Mouse (Mus musculus): ENCODE results near the gene Prr14l. TPM values are rescaled to one million over a fixed set of nuclear protein-coding genes. Genes with fewer than 3 reads are reported as not detected.
"Not testable (repeated sequence)": the region's sequence is repeated elsewhere in the genome, so short reads cannot be mapped to it uniquely, and the experiment has no call there.

Gene Prr14l
- polyA plus RNA-seq, 1 experiment from 2014 or later: 20.0 TPM

DNA sequence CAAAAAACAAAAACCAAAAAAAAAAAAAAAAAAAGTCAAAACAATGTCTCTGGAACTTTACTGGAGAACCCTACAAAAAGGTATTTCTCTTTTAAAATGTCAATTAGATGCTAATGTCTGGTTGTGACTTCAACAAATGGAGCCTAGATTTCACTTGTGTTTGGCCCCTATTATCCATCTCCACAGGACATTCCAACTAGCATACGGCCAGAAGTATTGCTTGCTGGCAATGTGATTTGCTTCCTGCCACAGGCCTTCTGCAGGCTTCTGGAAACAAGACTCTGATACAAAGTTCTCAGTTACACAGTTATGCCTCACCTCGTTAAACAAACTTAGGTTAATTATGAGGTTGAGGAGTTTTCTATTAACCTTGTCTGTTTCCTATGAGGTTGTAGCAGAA, 81.7 kb downstream of the Prr14l start:
- no peak for ATAC-seq (ENCODE audit: low FRiP score)
- Histone ChIP-seq H3K4me3 (ENCODE audit: low read depth, low read length) (no peak overlapping the region), H3K9me3 (ENCODE audit: control insufficient read depth, low read length) (no peaks in the 10 kb centered on the region), H3K27ac (ENCODE audit: low read depth, low read length) (no peak overlapping the region), H3K4me2 (replicated peaks; ENCODE audit: low read depth, low read length) (no peak overlapping the region), H3K4me1 (replicated peaks; ENCODE audit: control insufficient read depth, insufficient read depth, low read length) (no peaks in the 10 kb centered on the region), H3K9ac (ENCODE audit: low read depth, low read length) (no peak overlapping the region), H3K27me3 (ENCODE audit: control insufficient read depth, insufficient read depth, low read length) (no peaks in the 10 kb centered on the region), H3K36me3 (ENCODE audit: control insufficient read depth, insufficient read depth, low read length) (no peaks in the 10 kb centered on the region; the same call in 1 of the 2 replicates)
- 83% methylated on average over 2 of the region's 2 CpGs for WGBS
- DNase-seq (ENCODE audit: low spot score): no peak

DNA sequence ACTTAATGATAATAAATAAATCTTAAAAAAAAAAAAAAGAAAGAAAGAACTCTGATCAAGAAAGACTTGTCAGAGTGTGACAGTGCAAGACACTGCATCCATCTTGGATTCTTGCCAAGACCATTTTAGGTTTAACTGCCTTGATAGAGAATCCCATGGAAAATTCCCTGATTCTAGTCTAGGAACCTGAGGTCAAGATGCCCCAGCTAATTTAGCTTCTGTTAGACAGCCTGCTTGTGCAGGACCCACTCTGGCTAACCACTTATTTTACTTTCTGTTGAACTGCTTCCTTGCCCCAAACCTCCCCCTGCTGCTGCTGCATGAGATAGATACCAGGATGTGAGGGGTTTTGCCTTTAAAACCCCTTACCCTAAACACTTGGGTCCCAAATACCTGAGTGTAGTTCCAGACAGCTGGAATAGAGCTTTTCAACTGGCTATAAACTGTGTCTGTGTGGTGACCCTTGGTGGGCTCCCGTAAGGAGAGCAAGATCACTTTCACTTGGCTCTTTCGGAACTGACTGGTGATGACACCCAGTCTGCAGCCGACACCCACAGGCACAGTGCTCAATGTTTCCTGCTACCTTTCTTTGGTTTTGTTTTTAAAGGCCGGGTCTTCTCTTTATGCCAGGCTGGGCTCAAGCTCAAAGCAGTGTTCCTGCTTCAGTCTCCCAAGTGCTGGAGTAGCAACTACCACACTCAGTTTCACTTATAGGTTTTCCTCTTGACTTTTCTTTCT, 86.3 kb downstream of the Prr14l start:
- DNase-seq (ENCODE audit: low spot score) (no peak), ATAC-seq (ENCODE audit: low FRiP score) (no peak)
- no peaks in the 10 kb centered on the region for H3K9me3 ChIP-seq (ENCODE audit: control insufficient read depth, low read length)
- WGBS: 92% methylated on average over 4 of the region's 4 CpGs
- H3K4me2 ChIP-seq (replicated peaks; ENCODE audit: low read depth, low read length): no peak overlapping the region
- H3K4me1 ChIP-seq (replicated peaks; ENCODE audit: control insufficient read depth, insufficient read depth, low read length): no peaks in the 10 kb centered on the region
- H3K4me3 ChIP-seq (ENCODE audit: low read depth, low read length): no peak overlapping the region
- no peaks in the 10 kb centered on the region for H3K36me3 ChIP-seq (ENCODE audit: control insufficient read depth, insufficient read depth, low read length)
- no peak overlapping the region for H3K27ac ChIP-seq (ENCODE audit: low read depth, low read length)
- no peak overlapping the region for H3K9ac ChIP-seq (ENCODE audit: low read depth, low read length)
- no peaks in the 10 kb centered on the region for H3K27me3 ChIP-seq (ENCODE audit: control insufficient read depth, insufficient read depth, low read length)

DNA sequence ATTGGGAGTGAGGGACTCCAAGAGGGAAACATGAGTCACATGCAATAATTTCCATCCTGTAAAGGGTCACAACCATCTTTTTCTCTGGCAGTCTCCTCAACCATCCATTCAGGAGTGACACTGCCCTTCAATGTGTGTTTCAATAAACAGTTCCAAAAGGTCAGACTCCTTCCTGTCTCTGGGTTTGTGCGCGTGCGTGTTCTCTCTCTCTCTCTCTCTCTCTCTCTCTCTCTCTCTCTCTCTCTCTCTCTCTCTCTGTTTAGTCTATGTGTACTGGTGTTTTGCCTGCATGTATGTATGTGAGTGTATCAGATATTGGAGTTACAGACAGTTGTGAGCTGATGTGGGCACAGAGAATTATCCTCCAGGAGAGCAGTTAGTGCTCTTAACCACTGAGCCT, 87.1 kb downstream of the Prr14l start:
- Histone ChIP-seq H3K9me3 (ENCODE audit: control insufficient read depth, low read length) (no peaks in the 10 kb centered on the region), H3K27me3 (ENCODE audit: control insufficient read depth, insufficient read depth, low read length) (no peaks in the 10 kb centered on the region), H3K4me2 (replicated peaks; ENCODE audit: low read depth, low read length) (no peak overlapping the region), H3K4me1 (replicated peaks; ENCODE audit: control insufficient read depth, insufficient read depth, low read length) (no peaks in the 10 kb centered on the region), H3K27ac (ENCODE audit: low read depth, low read length) (no peak overlapping the region), H3K4me3 (ENCODE audit: low read depth, low read length) (no peak overlapping the region), H3K36me3 (ENCODE audit: control insufficient read depth, insufficient read depth, low read length) (no peaks in the 10 kb centered on the region), H3K9ac (ENCODE audit: low read depth, low read length) (no peak overlapping the region)
- no peak for DNase-seq (ENCODE audit: low spot score)
- ATAC-seq (ENCODE audit: low FRiP score): no peak
- WGBS: 93% methylated on average over 3 of the region's 3 CpGs

DNA sequence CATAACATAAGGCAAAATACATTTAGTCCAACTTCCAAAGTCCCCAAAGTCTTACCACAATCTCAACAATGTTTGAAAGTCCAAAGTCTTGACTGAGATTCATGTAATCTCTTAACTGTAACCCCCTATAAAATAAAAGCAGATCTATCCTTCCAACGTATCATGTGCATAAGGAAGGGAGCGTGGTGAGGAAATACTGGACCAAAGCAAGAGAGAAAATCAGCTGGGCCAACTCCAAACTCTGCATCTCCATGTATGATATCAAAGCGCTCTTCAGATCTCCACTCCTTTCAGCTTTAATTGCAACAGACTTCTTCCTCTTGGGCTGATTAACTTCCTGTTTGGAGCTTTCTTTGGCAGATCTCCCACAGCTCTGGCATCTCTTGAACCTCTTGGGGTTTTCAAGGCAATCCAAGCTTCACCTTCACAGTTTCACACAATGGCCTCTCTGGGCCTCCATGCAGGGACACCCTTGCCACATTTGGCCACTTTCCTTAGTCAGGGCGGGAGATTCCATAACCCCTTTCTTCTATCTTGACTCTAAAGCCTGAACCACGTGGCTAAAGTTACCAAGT, 92.4 kb downstream of the Prr14l start:
- Histone ChIP-seq H3K4me2 (replicated peaks; ENCODE audit: low read depth, low read length) (no peak overlapping the region), H3K27ac (ENCODE audit: low read depth, low read length) (no peak overlapping the region), H3K36me3 (ENCODE audit: control insufficient read depth, insufficient read depth, low read length) (no peaks in the 10 kb centered on the region), H3K9me3 (ENCODE audit: control insufficient read depth, low read length) (no peaks in the 10 kb centered on the region), H3K27me3 (ENCODE audit: control insufficient read depth, insufficient read depth, low read length) (no peaks in the 10 kb centered on the region), H3K9ac (ENCODE audit: low read depth, low read length) (no peak overlapping the region), H3K4me1 (replicated peaks; ENCODE audit: control insufficient read depth, insufficient read depth, low read length) (no peaks in the 10 kb centered on the region), H3K4me3 (ENCODE audit: low read depth, low read length) (no peak overlapping the region)
- 97% methylated on average over 5 of the region's 5 CpGs for WGBS
- DNase-seq (ENCODE audit: low spot score): no peak
- ATAC-seq (ENCODE audit: low FRiP score): no peak

DNA sequence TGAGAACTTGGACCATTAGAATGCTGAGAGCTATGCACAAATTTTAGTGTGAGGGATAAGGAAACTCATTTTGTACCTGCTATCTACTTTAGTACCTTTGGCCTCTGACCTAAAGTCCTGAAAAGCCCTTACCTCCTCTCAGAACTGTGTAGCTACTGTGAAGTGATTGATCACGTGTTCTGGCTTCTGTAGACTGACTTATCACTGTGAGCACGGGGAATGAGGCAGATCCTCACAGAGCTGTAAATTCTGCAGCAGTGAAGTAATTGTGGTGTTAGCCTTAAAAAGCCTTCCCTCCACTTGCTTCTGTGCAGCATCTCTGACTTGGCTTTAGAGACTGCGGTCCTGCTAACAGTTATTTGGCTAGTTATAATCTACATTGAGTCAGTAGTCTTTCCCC, 93.3 kb downstream of the Prr14l start:
- ATAC-seq (ENCODE audit: low FRiP score): no peak
- H3K9me3 ChIP-seq (ENCODE audit: control insufficient read depth, low read length): no peaks in the 10 kb centered on the region
- 86% methylated on average over 3 of the region's 3 CpGs for WGBS
- no peaks in the 10 kb centered on the region for H3K4me1 ChIP-seq (replicated peaks; ENCODE audit: control insufficient read depth, insufficient read depth, low read length)
- no peak overlapping the region for H3K27ac ChIP-seq (ENCODE audit: low read depth, low read length)
- no peak overlapping the region for H3K4me2 ChIP-seq (replicated peaks; ENCODE audit: low read depth, low read length)
- H3K9ac ChIP-seq (ENCODE audit: low read depth, low read length): no peak overlapping the region
- no peaks in the 10 kb centered on the region for H3K36me3 ChIP-seq (ENCODE audit: control insufficient read depth, insufficient read depth, low read length)
- no peak overlapping the region for H3K4me3 ChIP-seq (ENCODE audit: low read depth, low read length)
- no peaks in the 10 kb centered on the region for H3K27me3 ChIP-seq (ENCODE audit: control insufficient read depth, insufficient read depth, low read length)
- DNase-seq (ENCODE audit: low spot score): no peak

DNA sequence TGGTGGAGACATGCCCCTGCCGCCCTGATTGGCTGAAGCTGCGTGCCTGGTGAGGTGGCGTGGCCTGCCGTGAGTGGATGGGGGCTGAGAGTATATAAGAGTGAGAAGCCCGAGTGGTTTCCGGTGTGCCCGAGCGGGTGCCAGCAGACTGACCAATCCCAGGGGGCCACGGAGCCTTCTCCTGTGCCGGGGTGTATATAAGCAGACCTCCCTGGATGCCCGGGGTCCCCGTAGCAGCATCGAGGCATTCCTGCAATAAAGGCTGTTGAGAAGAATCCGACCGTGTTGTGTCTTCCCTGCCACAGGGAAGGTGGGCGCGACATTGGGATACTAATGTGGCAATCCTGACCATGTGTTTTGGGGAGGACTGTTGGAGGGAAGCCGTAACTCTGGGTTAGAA, 93.7 kb downstream of the Prr14l start:
- H3K9ac ChIP-seq (ENCODE audit: low read depth, low read length); H3K4me3 ChIP-seq (ENCODE audit: low read depth, low read length); H3K9me3 ChIP-seq (ENCODE audit: control insufficient read depth, low read length); DNase-seq (ENCODE audit: low spot score); H3K4me1 ChIP-seq (replicated peaks; ENCODE audit: control insufficient read depth, insufficient read depth, low read length); ATAC-seq (ENCODE audit: low FRiP score); H3K4me2 ChIP-seq (replicated peaks; ENCODE audit: low read depth, low read length); H3K27me3 ChIP-seq (ENCODE audit: control insufficient read depth, insufficient read depth, low read length); H3K27ac ChIP-seq (ENCODE audit: low read depth, low read length); H3K36me3 ChIP-seq (ENCODE audit: control insufficient read depth, insufficient read depth, low read length): not testable (repeated sequence)
- 96% methylated on average over 17 of the region's 18 CpGs for WGBS

DNA sequence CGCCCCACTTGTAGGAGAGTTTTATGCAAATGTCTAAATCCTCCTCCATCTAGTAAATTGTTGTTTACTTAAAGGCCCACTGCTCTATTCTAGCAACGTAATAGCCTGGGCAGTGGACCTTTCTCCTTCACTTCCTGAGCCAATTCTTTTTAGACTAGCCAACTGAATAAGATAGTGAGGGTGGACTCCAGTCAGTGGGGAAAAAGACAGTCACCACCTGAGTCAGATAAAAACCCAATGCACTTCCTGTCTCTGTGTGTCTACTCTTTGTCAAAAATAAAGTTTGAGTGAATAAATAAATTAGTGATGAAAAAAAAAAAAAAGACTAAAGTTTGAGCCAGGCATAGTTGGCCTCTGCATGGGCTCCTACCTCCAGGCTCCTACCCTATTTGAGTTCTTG, 94.4 kb downstream of the Prr14l start:
- H3K4me2 ChIP-seq (replicated peaks; ENCODE audit: low read depth, low read length): no peak overlapping the region
- H3K27me3 ChIP-seq (ENCODE audit: control insufficient read depth, insufficient read depth, low read length): no peaks in the 10 kb centered on the region
- H3K4me3 ChIP-seq (ENCODE audit: low read depth, low read length): no peak overlapping the region
- H3K36me3 ChIP-seq (ENCODE audit: control insufficient read depth, insufficient read depth, low read length): no peaks in the 10 kb centered on the region
- H3K9me3 ChIP-seq (ENCODE audit: control insufficient read depth, low read length): no peaks in the 10 kb centered on the region
- no peak overlapping the region for H3K27ac ChIP-seq (ENCODE audit: low read depth, low read length)
- DNase-seq (ENCODE audit: low spot score): no peak
- H3K4me1 ChIP-seq (replicated peaks; ENCODE audit: control insufficient read depth, insufficient read depth, low read length): no peaks in the 10 kb centered on the region
- no peak for ATAC-seq (ENCODE audit: low FRiP score)
- no peak overlapping the region for H3K9ac ChIP-seq (ENCODE audit: low read depth, low read length)
- WGBS: 92% methylated on average over 2 of the region's 2 CpGs

DNA sequence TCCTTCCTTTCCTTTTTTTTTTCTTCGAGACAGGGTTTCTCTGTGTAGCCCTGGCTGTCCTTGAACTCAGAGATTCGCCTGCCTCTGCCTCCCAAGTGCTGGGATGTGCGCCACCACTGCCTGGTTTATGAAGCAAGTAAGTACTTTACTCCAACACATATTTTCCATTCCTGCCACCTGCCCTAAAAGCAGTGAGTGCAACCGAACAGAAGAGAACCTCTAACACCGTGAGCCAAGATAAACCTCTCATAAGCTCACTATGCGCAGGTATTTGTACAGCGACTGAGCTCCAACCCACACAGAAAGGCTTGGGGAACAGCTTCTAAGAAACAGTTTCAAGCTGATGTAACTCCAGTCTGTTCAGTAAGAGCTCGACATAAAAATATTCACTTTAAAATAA, 97.9 kb downstream of the Prr14l start:
- no peaks in the 10 kb centered on the region for H3K27me3 ChIP-seq (ENCODE audit: control insufficient read depth, insufficient read depth, low read length)
- H3K27ac ChIP-seq (ENCODE audit: low read depth, low read length): no peak overlapping the region
- DNase-seq (ENCODE audit: low spot score): no peak
- no peak overlapping the region for H3K4me2 ChIP-seq (replicated peaks; ENCODE audit: low read depth, low read length)
- H3K4me1 ChIP-seq (replicated peaks; ENCODE audit: control insufficient read depth, insufficient read depth, low read length): no peaks in the 10 kb centered on the region
- H3K36me3 ChIP-seq (ENCODE audit: control insufficient read depth, insufficient read depth, low read length): no peaks in the 10 kb centered on the region
- H3K4me3 ChIP-seq (ENCODE audit: low read depth, low read length): no peak overlapping the region
- no peak for ATAC-seq (ENCODE audit: low FRiP score)
- no peaks in the 10 kb centered on the region for H3K9me3 ChIP-seq (ENCODE audit: control insufficient read depth, low read length)
- 96% methylated on average over 8 of the region's 8 CpGs for WGBS
- no peak overlapping the region for H3K9ac ChIP-seq (ENCODE audit: low read depth, low read length)

DNA sequence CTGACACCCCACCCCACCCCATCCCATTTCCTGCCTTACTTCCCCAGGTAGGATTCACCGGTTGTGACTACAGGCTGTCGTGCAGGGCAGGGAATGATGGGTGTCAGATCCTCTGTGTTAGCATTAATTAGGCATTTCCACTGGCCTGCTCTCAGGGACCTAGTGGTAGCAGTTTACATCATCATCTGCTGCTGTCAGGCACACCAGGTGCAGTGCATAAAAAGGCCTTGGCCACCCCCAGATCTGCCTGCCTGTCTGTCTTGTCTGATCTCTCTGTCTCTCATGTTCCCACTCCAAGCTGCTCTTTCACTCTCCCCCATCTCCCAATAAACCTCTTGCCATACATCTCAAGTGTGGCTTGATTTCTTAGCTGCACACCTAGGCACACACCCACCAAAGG, 102.3 kb downstream of the Prr14l start:
- H3K36me3 ChIP-seq (ENCODE audit: control insufficient read depth, insufficient read depth, low read length): no peaks in the 10 kb centered on the region
- no peaks in the 10 kb centered on the region for H3K27me3 ChIP-seq (ENCODE audit: control insufficient read depth, insufficient read depth, low read length)
- no peak overlapping the region for H3K27ac ChIP-seq (ENCODE audit: low read depth, low read length)
- no peak overlapping the region for H3K4me3 ChIP-seq (ENCODE audit: low read depth, low read length)
- 56% methylated on average over 2 of the region's 2 CpGs for WGBS
- no peak overlapping the region for H3K4me2 ChIP-seq (replicated peaks; ENCODE audit: low read depth, low read length)
- no peaks in the 10 kb centered on the region for H3K9me3 ChIP-seq (ENCODE audit: control insufficient read depth, low read length)
- no peaks in the 10 kb centered on the region; the same call in 1 of the 2 replicates for H3K4me1 ChIP-seq (replicated peaks; ENCODE audit: control insufficient read depth, insufficient read depth, low read length)
- DNase-seq (ENCODE audit: low spot score): no peak
- ATAC-seq (ENCODE audit: low FRiP score): no peak
- H3K9ac ChIP-seq (ENCODE audit: low read depth, low read length): no peak overlapping the region

All from hindbrain, embryonic 11.5 days (tissue).